Mouse (Mus musculus) cerebellum, adult 2 months (tissue): ENCODE results near the gene Nr0b1. TPM values are rescaled to one million over a fixed set of nuclear protein-coding genes. Genes with fewer than 3 reads are reported as not detected.

Source experiments
- DNase-seq, 2 experiments: peaks; one replicate each; pipeline ENCODE4 v3.0.0; 2021
- H3K27ac ChIP-seq: fragments of 200-500 bp; 2 replicates; pipeline ENCODE4 v1.5.1; 2012; ENCODE audit warnings: low read length, control low read depth, inconsistent platforms; ENCODE audit not compliant: insufficient read depth
- H3K27me3 ChIP-seq: fragments of 200-500 bp; 2 replicates; pipeline ENCODE4 v1.6.1; 2012; ENCODE audit warnings: inconsistent platforms, mild to moderate bottlenecking, low read length, moderate library complexity; ENCODE audit not compliant: control insufficient read depth, insufficient read depth
- H3K4me1 ChIP-seq: fragments of 200-500 bp; 2 replicates; pipeline ENCODE4 v1.6.1; 2011; ENCODE audit warnings: low read length; ENCODE audit not compliant: control insufficient read depth, insufficient read depth
- H3K4me3 ChIP-seq: fragments of 200-500 bp; replicated peaks from 2 replicates; pipeline ENCODE3; 2011; ENCODE audit warnings: mild to moderate bottlenecking, low read depth, low read length, control low read depth; ENCODE audit not compliant: insufficient read depth
- CTCF ChIP-seq: fragments of 200-500 bp; IDR thresholded peaks from 2 replicates; pipeline ENCODE4 v1.5.1; 2011; ENCODE audit warnings: low read depth, mild to moderate bottlenecking, control low read depth, low read length, moderate library complexity, borderline replicate concordance; ENCODE audit not compliant: insufficient read depth
- POLR2A ChIP-seq: fragments of 200-500 bp; IDR thresholded peaks from 2 replicates; pipeline ENCODE4 v1.6.1; 2011; ENCODE audit warnings: low read length, control low read depth, borderline replicate concordance; ENCODE audit not compliant: insufficient read depth
- WGBS: fragments of 180-500 bp; shearing (Covaris S2); methylation state at CpG from one replicate; pipeline ENCODE4 v1.1.7; 2018; 5-methylcytosine and 5-hydroxymethylcytosine counted together
- polyA plus RNA-seq: library from polyadenylated mRNA; depleted of rRNA; stranded (reverse); fragments of >200 nt; gene quantifications from 2 replicates; pipeline ENCODE4 v1.2.3, GENCODE M21; 2012; rRNA removed

The Nr0b1 gene
- polyA plus RNA-seq = 0.07 and 0.11 TPM in 2 replicates

DNA sequence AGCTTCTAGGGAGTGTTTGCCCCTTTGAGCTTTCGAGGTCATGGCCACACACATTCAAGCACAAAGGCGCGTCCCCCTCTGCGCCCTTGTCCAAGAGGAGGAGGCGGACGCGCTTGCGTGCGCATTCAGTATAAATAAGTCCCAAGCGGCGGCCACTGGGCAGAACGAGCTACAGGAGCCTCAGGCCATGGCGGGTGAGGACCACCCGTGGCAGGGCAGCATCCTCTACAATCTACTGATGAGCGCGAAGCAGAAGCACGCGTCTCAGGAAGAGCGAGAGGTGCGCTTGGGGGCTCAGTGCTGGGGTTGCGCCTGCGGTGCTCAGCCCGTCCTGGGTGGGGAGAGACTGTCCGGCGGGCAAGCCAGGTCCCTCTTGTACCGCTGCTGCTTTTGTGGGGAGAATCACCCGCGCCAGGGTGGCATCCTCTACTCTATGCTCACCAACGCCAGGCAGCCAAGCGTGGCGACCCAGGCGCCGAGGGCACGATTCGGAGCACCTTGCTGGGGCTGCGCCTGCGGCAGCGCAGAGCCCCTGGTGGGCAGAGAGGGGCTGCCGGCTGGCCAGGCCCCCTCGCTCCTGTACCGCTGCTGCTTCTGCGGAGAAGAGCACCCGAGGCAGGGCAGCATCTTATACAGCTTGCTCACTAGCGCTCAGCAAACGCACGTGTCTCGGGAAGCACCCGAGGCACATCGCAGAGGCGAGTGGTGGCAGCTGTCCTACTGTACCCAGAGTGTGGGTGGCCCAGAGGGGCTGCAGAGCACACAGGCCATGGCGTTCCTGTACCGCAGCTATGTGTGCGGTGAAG lies at the start of gene Nr0b1:
Gene Nr0b1 (plus strand): TSS at position 151 of the 806 bp plus-strand sequence.
- Histone ChIP-seq H3K4me3 (no peak within 1 kb of the TSS), H3K27me3 (no peaks in the 10 kb centered on the region), H3K27ac (no peak within 1 kb of the TSS), H3K4me1 (no peaks in the 10 kb centered on the region)
- TF ChIP-seq CTCF (no peak), POLR2A (no peak)
- 7% methylated on average over 50 of the region's 53 CpGs for WGBS
- no peak for DNase-seq

GRCm38 (mm10) chrX:86187250-86187649 lies 4.3 kb upstream of the Nr0b1 start:
- Histone ChIP-seq H3K27me3 (no peaks in the 10 kb centered on the region), H3K4me3 (no peak overlapping the region), H3K4me1 (no peaks in the 10 kb centered on the region), H3K27ac (no peak overlapping the region)
- no peak for DNase-seq
- no peak for TF ChIP-seq CTCF
- no peak for TF ChIP-seq POLR2A
- WGBS = 78% methylated on average over 2 of the region's 2 CpGs

- H3K4me3 ChIP-seq = no peak overlapping the region
- no peaks in the 10 kb centered on the region for H3K4me1 ChIP-seq
- H3K27me3 ChIP-seq = no peaks in the 10 kb centered on the region
- H3K27ac ChIP-seq = no peak overlapping the region
- DNase-seq = no peak
- TF ChIP-seq POLR2A (no peak), CTCF (no peak)
- WGBS = 7% methylated on average over 25 of the region's 25 CpGs
These were observed 943 bp downstream of the Nr0b1 start for GRCm38 (mm10) chrX:86192420-86192994.

DNA sequence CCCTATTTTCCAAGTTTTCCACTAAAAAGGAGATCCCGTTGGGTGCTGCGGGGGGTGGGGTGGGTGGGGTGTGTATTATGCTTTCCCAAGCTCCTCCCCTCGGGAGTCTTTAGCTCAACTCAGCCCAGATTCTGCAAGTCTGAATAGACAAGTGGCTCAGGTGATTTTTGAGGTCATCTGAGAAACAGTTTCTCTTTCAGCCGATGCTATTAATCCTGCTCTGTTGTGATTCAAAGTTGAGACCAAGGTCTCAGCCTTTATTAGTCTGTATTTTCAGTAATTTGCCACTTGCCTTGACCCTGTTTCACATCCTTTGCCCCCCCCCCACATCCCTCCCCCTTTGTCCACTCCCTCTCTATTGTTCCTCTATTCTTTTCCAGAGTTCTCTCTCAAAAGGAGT lies 1.8 kb downstream of the Nr0b1 start:
- WGBS = 33% methylated on average over 4 of the region's 4 CpGs
- Histone ChIP-seq H3K4me3 (no peak overlapping the region), H3K27ac (no peak overlapping the region)

GRCm38 (mm10) chrX:86237246-86237645 lies 45.7 kb downstream of the Nr0b1 start:
- no peak for DNase-seq
- H3K27me3 ChIP-seq = no peaks in the 10 kb centered on the region
- H3K4me3 ChIP-seq = no peak overlapping the region
- WGBS = 82% methylated on average over 1 of the region's 1 CpGs
- H3K27ac ChIP-seq = no peak overlapping the region
- no peaks in the 10 kb centered on the region for H3K4me1 ChIP-seq
- no peak for TF ChIP-seq POLR2A
- TF ChIP-seq CTCF = no peak

More for the DNA sequence above, 1.8 kb downstream of the Nr0b1 start:
- DNase-seq = no peak
- TF ChIP-seq CTCF = no peak
- TF ChIP-seq POLR2A = no peak
- Histone ChIP-seq H3K27me3 (no peaks in the 10 kb centered on the region), H3K4me1 (no peaks in the 10 kb centered on the region)

Other genes with a start within 250 kb of the Nr0b1 start
- not detected in 2 replicates for gene Samt3, start 147.6 kb upstream of the Nr0b1 start, polyA plus RNA-seq
- gene Mageb4, start 113.3 kb downstream of the Nr0b1 start, polyA plus RNA-seq = not detected in 2 replicates